Mouse (Mus musculus): Measurements from ENCODE around the gene Ppp3ca. TPM values are rescaled to one million over a fixed set of nuclear protein-coding genes. Genes with fewer than 3 reads are reported as not detected.

The Ppp3ca gene
- polyA plus RNA-seq, 2 experiments: 31.5 to 74.8 TPM

DNA sequence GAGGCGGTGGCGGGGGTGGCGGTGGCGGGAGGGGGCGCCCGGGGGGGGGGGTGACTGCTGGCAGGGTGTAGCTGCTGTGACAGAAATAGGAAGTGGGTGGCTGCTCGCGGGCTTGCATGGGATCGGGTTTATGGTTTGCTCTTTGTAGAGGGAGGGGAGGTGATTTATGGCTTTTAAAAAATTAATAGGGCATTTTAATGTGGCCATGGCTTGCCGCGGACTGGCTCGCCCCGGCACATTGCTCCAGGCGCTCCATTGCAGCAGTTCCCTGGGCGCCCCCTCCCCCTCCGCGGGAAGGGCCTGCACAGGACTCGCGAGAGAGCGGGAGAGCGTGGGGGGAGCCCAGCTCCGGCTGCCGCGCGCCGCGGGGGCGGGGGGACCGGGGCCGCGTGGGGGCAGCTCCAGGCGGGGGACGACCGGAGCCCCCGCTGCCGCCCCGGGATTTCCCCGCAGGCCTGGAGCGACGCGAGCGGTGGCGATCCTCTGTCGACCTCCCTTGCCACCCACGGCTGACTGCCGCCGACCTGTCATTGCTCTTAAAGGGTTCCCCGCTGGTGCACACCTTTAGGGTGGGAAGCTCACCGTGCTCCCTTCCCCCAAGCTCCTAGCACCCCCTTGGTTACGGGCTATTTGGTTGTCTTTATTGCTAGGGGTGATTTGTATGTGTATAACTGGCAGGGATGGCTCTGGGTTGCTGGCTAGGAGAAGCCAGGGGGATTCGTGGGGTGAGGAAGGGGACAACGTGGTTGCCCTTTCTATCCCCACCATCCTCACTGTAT, 1.4 kb downstream of the Ppp3ca start:
- WGBS: under 1% methylated on average over 30 of the region's 52 CpGs
- Histone ChIP-seq H3K9ac (ENCODE audit: low read depth, low read length, severe bottlenecking) (peak overlapping the region; percentile 88), H3K4me1 (ENCODE audit: control insufficient read depth, insufficient read depth, low read length) (peaks cover 3% of the 10 kb centered on the region; the same call in 1 of the 2 replicates), H3K4me3 (replicated peaks; ENCODE audit: low read length) (peak overlapping the region; percentile 91), H3K4me2 (replicated peaks; ENCODE audit: low read depth, low read length, severe bottlenecking) (peak overlapping the region; percentile 83), H3K27me3 (ENCODE audit: control insufficient read depth, insufficient read depth, low read length) (no peaks in the 10 kb centered on the region), H3K27ac (replicated peaks; ENCODE audit: low read depth, low read length) (peak overlapping the region; percentile 90), H3K9me3 (ENCODE audit: control insufficient read depth, low read length) (no peaks in the 10 kb centered on the region), H3K36me3 (ENCODE audit: control insufficient read depth, insufficient read depth, low read length) (no peaks in the 10 kb centered on the region)
- DNase-seq (ENCODE audit: low spot score) (peak; percentile 73), ATAC-seq (ENCODE audit: low FRiP score, low read depth) (peak; percentile 30)
- no peak for TF ChIP-seq POLR2A (IDR thresholded peaks at IDR 0.05; ENCODE audit: borderline replicate concordance, extremely low read depth, insufficient read depth, insufficient read length)

DNA sequence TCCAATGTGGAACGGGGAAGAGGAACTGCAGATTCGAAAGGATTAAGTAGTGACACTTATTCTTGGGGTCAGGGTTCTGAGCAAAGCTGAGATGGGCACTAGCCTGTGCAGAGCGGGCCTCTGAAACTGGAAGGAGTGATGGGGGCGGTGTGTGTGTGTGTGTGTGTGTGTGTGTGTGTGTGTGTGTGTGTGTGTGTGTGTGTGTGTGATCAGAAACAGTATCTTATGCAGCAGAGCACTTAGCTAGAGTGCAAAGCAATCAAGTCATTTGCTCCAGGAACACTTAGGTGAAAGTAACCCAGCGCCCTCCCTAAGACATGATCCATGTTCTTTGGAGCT, 2.0 kb downstream of the Ppp3ca start:
- Histone ChIP-seq H3K4me1 (ENCODE audit: control insufficient read depth, insufficient read depth, low read length) (peaks cover 3% of the 10 kb centered on the region; the same call in 1 of the 2 replicates), H3K4me2 (replicated peaks; ENCODE audit: low read depth, low read length, severe bottlenecking) (peak overlapping the region; percentile 83), H3K27ac (replicated peaks; ENCODE audit: low read depth, low read length) (peak overlapping the region; percentile 90), H3K9me3 (ENCODE audit: control insufficient read depth, low read length) (no peaks in the 10 kb centered on the region), H3K9ac (ENCODE audit: low read depth, low read length, severe bottlenecking) (peak overlapping the region; percentile 88), H3K36me3 (ENCODE audit: control insufficient read depth, insufficient read depth, low read length) (no peaks in the 10 kb centered on the region), H3K27me3 (ENCODE audit: control insufficient read depth, insufficient read depth, low read length) (no peaks in the 10 kb centered on the region), H3K4me3 (replicated peaks; ENCODE audit: low read length) (peak overlapping the region; percentile 91)
- no peak for DNase-seq (ENCODE audit: low spot score)
- ATAC-seq (ENCODE audit: low FRiP score, low read depth): no peak
- WGBS: 9% methylated on average over 5 of the region's 5 CpGs
- no peak for TF ChIP-seq POLR2A (IDR thresholded peaks at IDR 0.05; ENCODE audit: borderline replicate concordance, extremely low read depth, insufficient read depth, insufficient read length)

DNA sequence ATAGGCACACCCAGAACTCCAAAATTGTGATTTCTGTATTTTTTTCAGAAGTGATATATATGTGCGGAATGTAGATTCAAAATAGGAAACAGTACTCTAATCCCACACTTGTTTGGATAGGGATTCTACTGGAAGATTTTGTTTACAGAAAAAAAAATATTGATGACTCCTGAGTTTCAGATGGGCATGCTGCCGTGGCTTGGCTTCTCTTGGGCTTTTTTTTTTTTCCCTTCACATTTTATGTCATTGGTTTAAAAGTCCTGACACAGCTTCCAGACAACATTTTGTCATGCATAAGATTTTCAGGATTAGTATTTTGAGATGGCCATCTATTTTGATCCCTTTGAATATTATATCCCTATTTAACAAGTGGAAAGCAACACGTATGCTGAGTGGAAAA, 2.9 kb downstream of the Ppp3ca start:
- no peak for TF ChIP-seq POLR2A (IDR thresholded peaks at IDR 0.05; ENCODE audit: borderline replicate concordance, extremely low read depth, insufficient read depth, insufficient read length)
- 81% methylated on average over 3 of the region's 3 CpGs for WGBS
- Histone ChIP-seq H3K36me3 (ENCODE audit: control insufficient read depth, insufficient read depth, low read length) (no peaks in the 10 kb centered on the region), H3K4me1 (ENCODE audit: control insufficient read depth, insufficient read depth, low read length) (peaks cover 3% of the 10 kb centered on the region; the same call in 1 of the 2 replicates), H3K4me3 (replicated peaks; ENCODE audit: low read length) (peak overlapping the region; percentile 91; the same call in 1 of the 2 replicates), H3K9ac (ENCODE audit: low read depth, low read length, severe bottlenecking) (no peak overlapping the region), H3K4me2 (replicated peaks; ENCODE audit: low read depth, low read length, severe bottlenecking) (0 out of 2 replicates have a peak overlapping the region, but pooled peaks have one; percentile 83), H3K27me3 (ENCODE audit: control insufficient read depth, insufficient read depth, low read length) (no peaks in the 10 kb centered on the region), H3K9me3 (ENCODE audit: control insufficient read depth, low read length) (no peaks in the 10 kb centered on the region), H3K27ac (replicated peaks; ENCODE audit: low read depth, low read length) (no peak overlapping the region)
- ATAC-seq (ENCODE audit: low FRiP score, low read depth) (no peak), DNase-seq (ENCODE audit: low spot score) (no peak)

DNA sequence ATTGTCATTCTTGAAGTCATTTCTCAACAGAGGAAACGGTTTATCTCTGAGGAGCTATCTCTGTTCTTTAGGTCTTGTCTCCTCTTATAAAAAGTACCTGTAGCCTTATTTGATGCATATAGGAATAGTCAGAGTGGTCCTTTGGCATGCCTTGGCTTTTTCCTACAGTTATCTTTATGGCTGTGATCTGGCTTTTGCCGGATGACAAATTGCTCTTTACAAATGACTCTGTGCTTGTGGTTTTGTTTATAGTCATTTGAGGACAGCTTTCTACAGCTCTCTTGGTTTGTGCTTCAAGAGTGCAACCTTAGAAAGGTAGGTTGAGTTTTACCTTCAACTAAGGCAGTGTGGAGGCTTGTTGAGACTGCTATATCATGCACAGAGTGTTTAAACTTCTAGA, 3.4 kb downstream of the Ppp3ca start:
- no peak overlapping the region for H3K27ac ChIP-seq (replicated peaks; ENCODE audit: low read depth, low read length)
- H3K9me3 ChIP-seq (ENCODE audit: control insufficient read depth, low read length): no peaks in the 10 kb centered on the region
- DNase-seq (ENCODE audit: low spot score): no peak
- no peak overlapping the region for H3K4me2 ChIP-seq (replicated peaks; ENCODE audit: low read depth, low read length, severe bottlenecking)
- 68% methylated on average over 2 of the region's 2 CpGs for WGBS
- no peaks in the 10 kb centered on the region for H3K4me1 ChIP-seq (ENCODE audit: control insufficient read depth, insufficient read depth, low read length)
- H3K9ac ChIP-seq (ENCODE audit: low read depth, low read length, severe bottlenecking): no peak overlapping the region
- no peak overlapping the region for H3K4me3 ChIP-seq (replicated peaks; ENCODE audit: low read length)
- ATAC-seq (ENCODE audit: low FRiP score, low read depth): no peak
- H3K36me3 ChIP-seq (ENCODE audit: control insufficient read depth, insufficient read depth, low read length): no peaks in the 10 kb centered on the region
- no peaks in the 10 kb centered on the region for H3K27me3 ChIP-seq (ENCODE audit: control insufficient read depth, insufficient read depth, low read length)
- TF ChIP-seq POLR2A (IDR thresholded peaks at IDR 0.05; ENCODE audit: borderline replicate concordance, extremely low read depth, insufficient read depth, insufficient read length): no peak

DNA sequence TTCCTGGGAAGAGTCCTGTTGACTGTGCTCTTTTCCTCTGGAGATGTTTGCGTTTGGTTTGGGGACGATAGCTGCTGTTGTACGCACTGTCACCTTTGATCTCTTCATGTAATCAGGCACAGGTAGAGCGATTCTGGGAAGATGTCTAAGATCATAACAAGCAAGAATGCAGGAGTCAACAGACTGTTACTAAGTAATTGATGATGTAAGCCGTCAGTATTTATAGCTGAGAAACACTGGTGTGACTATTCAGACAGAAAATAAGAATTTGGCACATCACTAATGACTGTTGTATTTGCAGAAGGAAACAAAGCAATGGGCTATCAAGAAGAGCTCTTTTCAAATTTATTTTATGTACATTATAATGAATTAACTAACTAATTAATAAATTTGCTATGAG, 4.6 kb downstream of the Ppp3ca start:
- no peak for ATAC-seq (ENCODE audit: low FRiP score, low read depth)
- Histone ChIP-seq H3K4me2 (replicated peaks; ENCODE audit: low read depth, low read length, severe bottlenecking) (no peak overlapping the region), H3K4me1 (ENCODE audit: control insufficient read depth, insufficient read depth, low read length) (peaks cover 2% of the 10 kb centered on the region; the same call in 1 of the 2 replicates), H3K36me3 (ENCODE audit: control insufficient read depth, insufficient read depth, low read length) (no peaks in the 10 kb centered on the region), H3K4me3 (replicated peaks; ENCODE audit: low read length) (no peak overlapping the region), H3K9me3 (ENCODE audit: control insufficient read depth, low read length) (no peaks in the 10 kb centered on the region), H3K27me3 (ENCODE audit: control insufficient read depth, insufficient read depth, low read length) (no peaks in the 10 kb centered on the region), H3K27ac (replicated peaks; ENCODE audit: low read depth, low read length) (no peak overlapping the region), H3K9ac (ENCODE audit: low read depth, low read length, severe bottlenecking) (no peak overlapping the region)
- no peak for DNase-seq (ENCODE audit: low spot score)
- WGBS: 83% methylated on average over 5 of the region's 5 CpGs
- no peak for TF ChIP-seq POLR2A (IDR thresholded peaks at IDR 0.05; ENCODE audit: borderline replicate concordance, extremely low read depth, insufficient read depth, insufficient read length)

All from limb, embryonic 14.5 days (tissue).